1 mouse cellular context compared by ENCODE assay signal in the genomic region with DNA sequence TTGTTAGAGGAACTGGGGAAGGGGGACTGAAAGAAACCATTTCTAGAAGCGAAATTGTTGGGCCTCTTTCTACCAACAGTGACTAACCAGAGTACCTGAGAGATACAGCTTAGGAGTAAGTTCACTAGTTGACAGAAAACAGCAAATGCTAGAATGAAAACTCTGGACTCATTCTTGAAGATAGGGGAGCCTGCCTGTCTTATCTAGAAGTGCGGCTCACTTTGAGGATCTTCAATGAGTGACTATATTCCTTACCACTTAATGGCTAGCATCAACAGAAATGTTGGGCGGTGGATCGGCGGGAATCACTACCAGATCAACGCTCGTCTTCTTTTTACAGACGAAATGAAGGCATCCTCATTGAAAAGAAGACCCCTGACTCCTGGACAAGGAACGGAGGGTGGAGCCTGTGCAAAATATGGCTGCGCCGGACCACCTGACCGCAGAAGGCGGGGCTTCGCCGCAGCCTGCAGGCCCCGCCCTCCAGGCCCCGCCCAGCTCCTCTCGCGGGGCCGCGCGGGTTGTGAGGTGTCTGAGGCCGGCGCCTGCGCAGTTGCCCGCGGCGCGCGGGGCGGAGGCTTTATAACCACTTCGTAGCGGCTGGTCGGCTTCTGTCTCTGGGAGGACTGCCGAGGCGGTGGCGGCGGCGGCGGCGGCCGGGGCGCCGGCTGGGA.
TF ChIP-seq lines count a peak whose summit lies in the region.

No protein-coding gene starts in this region.

TF ChIP-seq in myocyte, 11 proteins besides CTCF, POLR2A, EP300 and RAD21 (continued from another document):
- no peak for TF ChIP-seq TCF3 (IDR thresholded peaks at IDR 0.05; ENCODE audit: insufficient read length, low read depth)
- TF ChIP-seq E2F4 (IDR thresholded peaks at IDR 0.05; ENCODE audit: insufficient read depth) = no peak
